ENCODE assay signal across 16 mouse cellular contexts in genomic region chr5:36667165-36667564, GRCm38 (mm10).
"Had no signal": no experiment of that assay in that cellular context is flagged by ENCODE, and none has a peak within 500 bp of the region (broad histone marks: within the 10 kb centered on the region; RNA-seq: fewer than 3 reads in every experiment).

No protein-coding gene starts in this region.

- H3K27me3 ChIP-seq: midbrain, embryonic 13.5 days; midbrain, embryonic 15.5 days; neural tube, embryonic 12.5 days had no signal

- H3K9me3 ChIP-seq: midbrain, embryonic 13.5 days; midbrain, embryonic 15.5 days; neural tube, embryonic 12.5 days had no signal

- H3K4me2 ChIP-seq: lung, embryonic 14.5 days; midbrain, embryonic 11.5 days; midbrain, embryonic 13.5 days; midbrain, embryonic 15.5 days; neural tube, embryonic 12.5 days had no signal

- H3K4me3 ChIP-seq: midbrain, embryonic 13.5 days; midbrain, embryonic 15.5 days; neural tube, embryonic 12.5 days had no signal

- H3K4me1 ChIP-seq: midbrain, embryonic 13.5 days; midbrain, embryonic 15.5 days; neural tube, embryonic 12.5 days had no signal

- DNase-seq: lung, adult 18-20 months; lung, embryonic 14.5 days; lung, postnatal 10 days; lung, postnatal 4 days; retina, postnatal 1 day; right cerebral cortex, adult 18-20 months; right cerebral cortex, postnatal 25 days; right cerebral cortex, postnatal 4 days; spleen, adult 18-20 months; thymus, adult 18-20 months; thymus, postnatal 14 days; thymus, postnatal 36 days had no signal

- H3K27ac ChIP-seq: midbrain, embryonic 13.5 days; midbrain, embryonic 15.5 days; neural tube, embryonic 12.5 days had no signal

- H3K9ac ChIP-seq: lung, embryonic 14.5 days; midbrain, embryonic 13.5 days; midbrain, embryonic 15.5 days; neural tube, embryonic 12.5 days had no signal

- ATAC-seq: midbrain, embryonic 13.5 days; midbrain, embryonic 15.5 days had no signal
